Mouse (Mus musculus) midbrain, embryonic 16.5 days (tissue): ENCODE measurements at regions not wholly inside any gene's neighbourhood (a gene's known extent, or its start where the extent isn't known, plus 50 kb on each side); places are given as distances from the start of the nearest gene placed in this dataset.
A peak's percentile ranks its signal among the peaks of the same experiment; 100 is the strongest.

Source experiments
- ATAC-seq: fragments of 200-750 bp; cut with Nextera tagmentation; 2 replicates; pipeline ENCODE4 v1.8.0; 2017; ENCODE audit warnings: moderate TSS enrichment
- H3K27ac ChIP-seq: fragments of 300-500 bp; sonication (generic); 2 replicates; pipeline ENCODE4 v1.5.1; 2014; ENCODE audit warnings: mild to moderate bottlenecking, low read length, mixed read lengths
- H3K27me3 ChIP-seq: fragments of 300-500 bp; sonication (generic); 2 replicates; pipeline ENCODE4 v1.6.1; 2014; ENCODE audit warnings: low read depth, low read length, mixed read lengths; ENCODE audit not compliant: control insufficient read depth, insufficient read depth
- H3K36me3 ChIP-seq: fragments of 300-500 bp; sonication (generic); 2 replicates; pipeline ENCODE4 v1.6.1; 2014; ENCODE audit warnings: mild to moderate bottlenecking, low read length, moderate library complexity, mixed read lengths; ENCODE audit not compliant: control insufficient read depth, insufficient read depth
- H3K4me1 ChIP-seq: fragments of 300-500 bp; sonication (generic); 2 replicates; pipeline ENCODE4 v1.6.1; 2014; ENCODE audit warnings: mild to moderate bottlenecking, low read length, mixed read lengths; ENCODE audit not compliant: control insufficient read depth, insufficient read depth
- H3K4me2 ChIP-seq: fragments of 300-500 bp; sonication (generic); 2 replicates; pipeline ENCODE4 v1.6.1; 2014; ENCODE audit warnings: mild to moderate bottlenecking, low read length, mixed read lengths
- H3K4me3 ChIP-seq: fragments of 300-500 bp; sonication (generic); 2 replicates; pipeline ENCODE4 v1.5.1; 2014; ENCODE audit warnings: low read depth, mild to moderate bottlenecking, low read length, moderate library complexity, mixed read lengths
- H3K9ac ChIP-seq: fragments of 300-500 bp; sonication (generic); 2 replicates; pipeline ENCODE4 v1.6.1; 2014; ENCODE audit warnings: low read depth, low read length, mixed read lengths
- H3K9me3 ChIP-seq: fragments of 300-500 bp; sonication (generic); replicated peaks from 2 replicates; pipeline ENCODE4 v1.6.1; 2014; ENCODE audit warnings: mild to moderate bottlenecking, low read length, mixed read lengths; ENCODE audit not compliant: control insufficient read depth, poor library complexity, severe bottlenecking
- WGBS: fragments of 180-500 bp; shearing (Covaris S2); extraction: QIAGEN DNeasy Blood & Tissue Kit; methylation state at CpG from one replicate; pipeline ENCODE4 v1.1.7; 2014; 5-methylcytosine and 5-hydroxymethylcytosine counted together

DNA sequence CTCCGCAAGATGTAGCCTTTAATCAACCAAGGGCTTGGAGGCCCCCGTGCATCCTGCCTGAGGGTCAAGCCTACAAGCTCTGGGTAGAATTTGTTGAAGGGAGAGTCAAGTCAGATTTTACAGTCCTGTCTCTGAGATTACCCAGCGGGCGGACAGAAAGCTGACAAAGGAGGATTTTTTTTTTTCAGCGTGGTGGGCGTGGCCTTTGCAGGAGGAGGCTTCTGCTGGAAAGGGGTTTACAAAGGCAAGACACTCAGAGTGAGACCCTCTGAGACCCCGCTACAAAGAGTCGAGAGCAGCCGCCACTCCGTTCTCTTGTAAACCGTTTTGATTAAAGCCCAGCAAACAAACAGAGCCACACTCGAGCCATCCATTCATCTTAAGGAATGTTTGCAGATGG, 92.1 kb upstream of the Dynlrb2 start:
- no peak overlapping the region for H3K4me3 ChIP-seq
- H3K4me1 ChIP-seq, result peaks cover 6% of the 10 kb centered on the region; the same call in 1 of the 2 replicates
- peak overlapping the region; percentile 43 for H3K4me2 ChIP-seq
- 8% methylated on average over 12 of the region's 12 CpGs for WGBS
- H3K27ac ChIP-seq, result no peak overlapping the region
- no peaks in the 10 kb centered on the region for H3K9me3 ChIP-seq
- peak overlapping the region; percentile 15; the same call in 1 of the 2 replicates for H3K9ac ChIP-seq
- no peaks in the 10 kb centered on the region for H3K36me3 ChIP-seq
- no peak for ATAC-seq
- no peaks in the 10 kb centered on the region for H3K27me3 ChIP-seq

DNA sequence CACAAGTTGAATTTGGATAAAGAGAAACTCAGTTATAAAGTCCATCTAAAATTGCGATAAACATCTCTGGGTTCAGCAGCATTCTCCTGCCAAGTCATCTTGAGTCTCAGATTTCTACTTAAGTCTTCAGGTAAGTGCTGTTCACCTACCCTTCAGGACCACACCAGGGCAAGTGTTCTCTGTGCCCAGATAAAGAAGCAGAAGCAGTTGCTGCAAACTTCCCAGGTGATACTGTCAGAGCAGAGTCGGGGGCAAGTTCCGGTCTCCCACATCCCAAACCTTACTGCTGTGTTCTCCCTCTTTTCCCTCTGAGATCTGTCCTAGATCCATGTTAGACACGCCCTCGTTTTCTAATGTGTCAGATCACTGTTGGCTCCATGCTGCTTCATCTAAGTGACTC, 94.7 kb upstream of the Dynlrb2 start:
- Histone ChIP-seq H3K36me3 (no peaks in the 10 kb centered on the region), H3K4me2 (no peak overlapping the region), H3K4me3 (no peak overlapping the region), H3K27me3 (no peaks in the 10 kb centered on the region), H3K27ac (no peak overlapping the region), H3K9ac (no peak overlapping the region), H3K9me3 (no peaks in the 10 kb centered on the region), H3K4me1 (peaks cover 6% of the 10 kb centered on the region; the same call in 1 of the 2 replicates)
- ATAC-seq, result no peak
- WGBS, result 76% methylated on average over 5 of the region's 5 CpGs

- H3K9ac ChIP-seq, result no peak overlapping the region
- no peak overlapping the region for H3K4me2 ChIP-seq
- no peak overlapping the region for H3K27ac ChIP-seq
- WGBS, result 94% methylated on average over 6 of the region's 6 CpGs
- ATAC-seq, result no peak
- H3K4me3 ChIP-seq, result no peak overlapping the region
- H3K4me1 ChIP-seq, result peaks cover 6% of the 10 kb centered on the region; the same call in 1 of the 2 replicates
- H3K9me3 ChIP-seq, result no peaks in the 10 kb centered on the region
- H3K27me3 ChIP-seq, result no peaks in the 10 kb centered on the region
- H3K36me3 ChIP-seq, result no peaks in the 10 kb centered on the region
Observed at GRCm38 (mm10) chr8:116409011-116409410, 95.8 kb upstream of the Dynlrb2 start.

DNA sequence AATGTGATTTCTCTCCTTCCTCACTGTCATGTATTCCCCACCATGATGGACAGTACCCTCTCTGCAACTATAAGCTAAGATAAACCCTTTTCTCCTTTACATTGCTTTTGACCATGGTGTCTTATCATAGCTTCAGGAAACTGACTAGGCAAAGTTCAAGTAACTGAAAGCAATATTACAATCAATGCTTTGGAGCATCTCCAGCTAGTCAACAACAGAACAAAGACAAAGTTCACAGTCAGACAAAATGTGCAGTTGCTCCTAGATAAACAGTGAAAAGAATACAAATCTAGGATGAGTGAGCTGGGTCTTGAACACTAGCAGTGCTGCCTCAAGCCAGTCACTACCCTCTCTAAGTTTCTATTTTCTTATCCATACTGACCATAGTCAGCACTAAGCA, 100.2 kb upstream of the Dynlrb2 start:
- Histone ChIP-seq H3K4me3 (no peak overlapping the region), H3K4me1 (no peaks in the 10 kb centered on the region), H3K9me3 (no peaks in the 10 kb centered on the region), H3K4me2 (no peak overlapping the region), H3K27ac (no peak overlapping the region), H3K36me3 (no peaks in the 10 kb centered on the region), H3K9ac (no peak overlapping the region), H3K27me3 (no peaks in the 10 kb centered on the region)
- ATAC-seq, result no peak

DNA sequence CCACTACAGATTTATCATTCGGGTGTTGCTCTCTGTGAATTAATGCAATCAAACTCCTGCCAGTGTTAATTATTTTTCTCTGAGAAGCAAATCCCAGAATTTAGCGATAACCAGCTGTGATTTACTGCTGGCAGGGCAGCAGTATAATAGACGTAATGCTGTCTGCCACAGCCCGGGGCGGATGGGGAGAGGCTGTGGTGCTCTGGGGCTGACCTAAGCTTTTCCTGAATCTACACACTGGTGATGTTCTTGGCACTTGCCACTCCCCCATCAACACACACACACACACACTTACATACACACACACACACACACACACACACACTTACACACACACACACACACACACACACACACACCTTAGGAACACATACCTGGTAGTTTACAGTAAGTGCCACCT, 101.4 kb upstream of the Dynlrb2 start:
- ATAC-seq, result no peak
- no peak overlapping the region for H3K4me2 ChIP-seq
- H3K9ac ChIP-seq, result no peak overlapping the region
- no peaks in the 10 kb centered on the region for H3K4me1 ChIP-seq
- no peak overlapping the region for H3K27ac ChIP-seq
- H3K27me3 ChIP-seq, result no peaks in the 10 kb centered on the region
- H3K9me3 ChIP-seq, result no peaks in the 10 kb centered on the region
- H3K36me3 ChIP-seq, result no peaks in the 10 kb centered on the region
- H3K4me3 ChIP-seq, result no peak overlapping the region
- WGBS, result 57% methylated on average over 5 of the region's 5 CpGs

DNA sequence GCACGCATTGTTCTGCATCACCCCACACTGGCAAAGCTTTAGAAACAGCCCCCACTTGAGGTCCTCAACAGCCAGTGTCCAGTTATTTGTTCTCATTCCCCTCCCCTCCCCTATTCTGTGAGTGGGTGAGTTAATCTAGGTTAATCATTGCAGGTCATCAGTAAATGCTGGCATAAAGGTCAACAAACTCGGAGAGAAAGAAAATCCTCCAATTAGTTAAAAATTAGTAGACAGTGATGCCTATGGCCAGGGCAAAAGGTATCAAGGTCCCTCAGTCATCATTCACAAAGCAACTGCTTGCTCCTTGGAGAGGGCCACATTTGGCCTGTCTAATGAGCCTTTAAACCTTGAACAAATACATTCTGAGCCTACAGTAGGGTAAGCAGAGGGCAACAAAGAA, 105.3 kb upstream of the Dynlrb2 start:
- Histone ChIP-seq H3K9ac (no peak overlapping the region), H3K27me3 (no peaks in the 10 kb centered on the region), H3K4me1 (no peaks in the 10 kb centered on the region), H3K4me2 (no peak overlapping the region), H3K4me3 (no peak overlapping the region), H3K36me3 (no peaks in the 10 kb centered on the region), H3K27ac (no peak overlapping the region), H3K9me3 (peaks cover 7% of the 10 kb centered on the region; the same call in 1 of the 2 replicates)
- WGBS, result 80% methylated on average over 2 of the region's 2 CpGs
- ATAC-seq, result no peak

DNA sequence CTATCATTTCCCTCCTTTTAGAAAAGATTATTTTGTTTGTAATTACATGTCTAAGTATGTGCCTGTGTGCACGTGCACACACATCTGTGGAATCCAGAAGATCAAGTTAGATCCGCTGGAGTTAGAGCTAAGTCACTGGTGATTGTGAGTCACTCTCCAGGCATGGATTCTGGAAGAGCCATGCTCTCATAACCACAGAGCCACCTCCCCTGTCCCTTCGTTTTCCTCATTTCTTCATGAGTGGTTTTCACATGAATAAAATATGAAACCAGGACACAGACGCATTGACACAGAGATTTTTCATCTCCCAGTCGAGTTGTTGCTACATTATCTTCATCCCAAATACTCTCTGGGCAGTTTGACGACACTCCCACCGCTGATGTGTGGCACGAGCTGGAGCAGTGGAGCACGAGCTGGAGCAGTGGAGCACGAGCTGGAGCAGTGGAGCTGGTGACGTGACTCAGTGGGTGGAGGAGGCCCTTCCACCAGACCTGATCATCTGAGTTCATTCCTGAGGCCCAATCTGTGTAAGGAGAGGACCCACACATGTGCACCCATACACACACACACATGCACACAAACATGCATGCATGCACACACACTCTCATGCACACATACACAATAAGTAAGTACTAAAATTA, 106.1 kb upstream of the Dynlrb2 start:
- H3K4me3 ChIP-seq, result no peak overlapping the region
- no peaks in the 10 kb centered on the region for H3K36me3 ChIP-seq
- no peaks in the 10 kb centered on the region for H3K27me3 ChIP-seq
- no peaks in the 10 kb centered on the region for H3K4me1 ChIP-seq
- no peak for ATAC-seq
- H3K9ac ChIP-seq, result no peak overlapping the region
- no peak overlapping the region for H3K4me2 ChIP-seq
- peaks cover 7% of the 10 kb centered on the region; the same call in 1 of the 2 replicates for H3K9me3 ChIP-seq
- 67% methylated on average over 11 of the region's 11 CpGs for WGBS
- H3K27ac ChIP-seq, result no peak overlapping the region

DNA sequence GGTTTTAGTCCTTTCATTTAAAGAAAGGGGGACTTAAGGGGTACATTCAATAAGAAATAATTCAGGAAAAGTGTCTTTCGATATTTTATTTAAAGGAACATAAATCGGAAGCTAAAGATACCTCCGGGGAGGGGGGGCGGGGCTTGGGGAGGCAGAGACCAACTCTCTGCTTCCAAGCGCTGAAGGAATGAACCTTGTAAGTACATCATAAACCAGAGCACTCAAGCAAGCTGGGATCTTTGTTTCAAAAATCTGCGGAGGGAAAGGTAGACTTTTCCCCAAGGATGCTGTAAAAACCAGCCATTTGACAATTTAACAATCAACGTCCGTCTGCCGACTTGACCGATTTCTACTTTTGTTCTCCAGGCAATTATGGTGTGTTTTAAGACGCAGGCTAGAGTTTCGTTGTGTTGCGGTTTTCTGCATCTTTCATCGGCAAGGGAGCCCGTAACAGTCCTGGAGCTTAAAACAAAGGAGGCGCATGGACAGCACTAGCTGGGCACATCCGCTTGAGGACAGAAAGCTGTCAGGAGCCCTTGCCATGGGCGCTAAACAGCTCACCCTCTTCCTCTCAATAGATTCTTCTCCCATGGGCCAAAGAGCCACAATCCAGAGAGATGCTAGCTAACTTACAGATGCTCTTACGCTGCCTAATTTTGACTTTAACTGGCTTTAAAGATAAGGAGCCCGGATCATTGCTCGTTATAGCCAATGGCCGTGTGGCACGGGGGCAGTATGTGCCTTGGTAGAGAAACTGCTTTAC, 119.4 kb upstream of the Dynlrb2 start:
- Histone ChIP-seq H3K4me3 (no peak overlapping the region), H3K27me3 (no peaks in the 10 kb centered on the region), H3K27ac (no peak overlapping the region), H3K9ac (no peak overlapping the region), H3K36me3 (no peaks in the 10 kb centered on the region), H3K4me2 (no peak overlapping the region), H3K9me3 (no peaks in the 10 kb centered on the region), H3K4me1 (peaks cover 4% of the 10 kb centered on the region)
- no peak for ATAC-seq
- 84% methylated on average over 23 of the region's 23 CpGs for WGBS

DNA sequence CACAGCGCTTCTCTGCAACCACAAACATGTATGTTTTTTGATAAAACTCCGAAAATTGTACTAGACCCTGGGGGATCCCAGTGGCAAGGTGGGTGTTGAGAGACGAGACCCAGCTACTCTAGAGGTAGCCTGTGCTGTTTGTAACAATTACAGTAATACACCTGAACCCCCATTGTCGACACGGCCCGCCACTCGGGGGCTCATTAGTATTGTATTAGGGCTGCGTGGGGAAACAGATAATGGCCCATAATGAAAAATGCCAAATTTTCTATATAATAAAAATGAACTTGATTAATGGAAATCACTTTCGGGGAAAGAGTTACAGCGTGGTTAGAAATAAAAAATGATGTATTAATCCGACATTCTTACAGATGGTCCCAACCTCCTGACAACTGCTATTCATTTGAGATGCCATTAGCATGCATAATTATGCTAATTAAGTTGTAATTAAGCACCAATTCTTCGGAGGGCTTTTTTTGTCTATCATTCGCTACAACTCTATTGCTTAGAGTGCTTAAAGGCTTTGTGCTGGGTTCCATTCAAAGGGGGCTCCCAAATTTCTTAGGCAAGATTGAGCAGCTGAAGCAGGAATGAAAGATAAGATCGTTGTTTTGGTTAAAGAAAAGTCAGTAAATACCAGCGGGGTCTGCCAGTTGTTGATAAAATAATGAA, 120.2 kb upstream of the Dynlrb2 start:
- H3K27me3 ChIP-seq, result no peaks in the 10 kb centered on the region
- peaks cover 4% of the 10 kb centered on the region for H3K4me1 ChIP-seq
- H3K4me3 ChIP-seq, result no peak overlapping the region
- peak overlapping the region; percentile 8; the same call in 1 of the 2 replicates for H3K4me2 ChIP-seq
- H3K27ac ChIP-seq, result 0 out of 2 replicates have a peak overlapping the region, but pooled peaks have one; percentile 4
- WGBS, result 60% methylated on average over 15 of the region's 15 CpGs
- no peaks in the 10 kb centered on the region for H3K36me3 ChIP-seq
- no peaks in the 10 kb centered on the region for H3K9me3 ChIP-seq
- H3K9ac ChIP-seq, result no peak overlapping the region
- no peak for ATAC-seq
